Mouse (Mus musculus): ENCODE data around the gene Scarb1.

- TF ChIP-seq POLR2A (IDR thresholded peaks at IDR 0.05; ENCODE audit: control insufficient read depth, low read depth, low read length): no peak
- TF ChIP-seq CTCF (IDR thresholded peaks at IDR 0.05; ENCODE audit: control insufficient read depth, insufficient read depth, insufficient replicate concordance, low read depth, low read length): no peak
These were observed 15.6 kb downstream of the Scarb1 start for GRCm38 (mm10) chr5:125325285-125325684.
